10 mouse cellular contexts compared by ENCODE assay signal in the genomic region with DNA sequence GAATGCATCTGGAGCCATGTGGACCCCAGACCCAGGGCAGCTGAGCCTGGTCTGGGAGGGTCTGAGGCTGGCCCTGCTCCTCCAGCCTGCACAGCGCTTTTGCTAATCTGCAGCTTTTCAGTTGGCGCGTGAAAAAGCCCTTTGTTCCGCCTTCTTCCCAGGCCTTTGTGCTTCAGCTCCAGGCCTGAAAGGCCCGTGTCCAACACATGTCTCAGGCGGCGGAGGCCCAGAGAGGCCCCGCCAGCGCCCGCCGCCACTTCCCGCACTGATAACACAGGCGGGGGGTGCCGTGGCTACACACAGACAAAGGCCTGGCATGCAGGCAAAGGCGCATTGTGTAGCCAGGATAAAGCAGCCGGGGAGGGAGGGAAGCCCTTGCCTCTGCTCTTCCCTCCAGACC. TPM values are rescaled to one million over a fixed set of nuclear protein-coding genes. Genes with fewer than 3 reads are reported as not detected.
DNase-seq lines count a peak whose midpoint lies in the region; ATAC-seq and TF ChIP-seq lines count a peak whose summit lies in the region.
"Had no signal": no experiment of that assay in that cellular context is flagged by ENCODE, and none has a peak within 500 bp of the region (broad histone marks: within the 10 kb centered on the region; RNA-seq: fewer than 3 reads in every experiment).

No protein-coding gene starts in this region.

- no peaks in the 10 kb centered on the region for H3K9me3 ChIP-seq in embryonic facial prominence, embryonic 13.5 days
- no peaks in the 10 kb centered on the region for H3K9me3 ChIP-seq in limb, embryonic 11.5 days (ENCODE audit: control insufficient read depth, low read length)
- no peaks in the 10 kb centered on the region for H3K9me3 ChIP-seq in stomach, embryonic 16.5 days (replicated peaks; ENCODE audit: control insufficient read depth, low read length)
- H3K9me3 ChIP-seq: limb, embryonic 15.5 days had no signal

- no peak overlapping the region for H3K4me3 ChIP-seq in thymus, adult 2 months (ENCODE audit: control insufficient read depth, insufficient read depth, low read length)
- no peak overlapping the region for H3K4me3 ChIP-seq in embryonic facial prominence, embryonic 13.5 days
- H3K4me3 ChIP-seq in limb, embryonic 11.5 days (ENCODE audit: low read depth, low read length), result no peak overlapping the region
- H3K4me3 ChIP-seq in stomach, embryonic 16.5 days (replicated peaks; ENCODE audit: low read length), result no peak overlapping the region
- H3K4me3 ChIP-seq: limb, embryonic 15.5 days had no signal

- WGBS in thymus, adult 2 months, result 43% methylated on average over 16 of the region's 16 CpGs
- 14% methylated on average over 16 of the region's 16 CpGs for WGBS in embryonic facial prominence, embryonic 13.5 days
- 20% methylated on average over 16 of the region's 16 CpGs for WGBS in limb, embryonic 11.5 days
- WGBS in stomach, embryonic 16.5 days, result 15% methylated on average over 16 of the region's 16 CpGs

- no peak for ATAC-seq in embryonic facial prominence, embryonic 13.5 days (ENCODE audit: insufficient number of reproducible peaks, insufficient read depth, low FRiP score, low TSS enrichment, low read depth)
- no peak for ATAC-seq in limb, embryonic 11.5 days (ENCODE audit: insufficient number of reproducible peaks, low FRiP score, low TSS enrichment, low read depth)
- ATAC-seq in stomach, embryonic 16.5 days (ENCODE audit: insufficient read depth, low FRiP score), result peak; percentile 44; the same call in 1 of the 2 replicates

- no peaks in the 10 kb centered on the region for H3K36me3 ChIP-seq in thymus, adult 2 months (ENCODE audit: control insufficient read depth, insufficient read depth, low read length)
- no peaks in the 10 kb centered on the region for H3K36me3 ChIP-seq in embryonic facial prominence, embryonic 13.5 days
- no peaks in the 10 kb centered on the region for H3K36me3 ChIP-seq in limb, embryonic 11.5 days (ENCODE audit: control insufficient read depth, insufficient read depth, low read length)
- no peaks in the 10 kb centered on the region for H3K36me3 ChIP-seq in stomach, embryonic 16.5 days (ENCODE audit: control insufficient read depth, insufficient read depth, low read length)
- H3K36me3 ChIP-seq: limb, embryonic 15.5 days had no signal

- H3K4me2 ChIP-seq in embryonic facial prominence, embryonic 13.5 days, result no peak overlapping the region
- no peak overlapping the region for H3K4me2 ChIP-seq in limb, embryonic 11.5 days (ENCODE audit: low read depth, severe bottlenecking)
- H3K4me2 ChIP-seq in stomach, embryonic 16.5 days (ENCODE audit: low read depth, low read length), result no peak overlapping the region
- H3K4me2 ChIP-seq: limb, embryonic 15.5 days had no signal

- TF ChIP-seq POLR2A in thymus, adult 2 months (IDR thresholded peaks at IDR 0.05; ENCODE audit: control insufficient read depth, extremely low read depth, insufficient read depth, low read length, poor library complexity), result no peak

- TF ChIP-seq CTCF in thymus, adult 2 months (IDR thresholded peaks at IDR 0.05; ENCODE audit: borderline replicate concordance, control insufficient read depth, extremely low read depth, insufficient read depth, low read length, poor library complexity), result no peak

- no peak for DNase-seq in thymus, adult 2 months
- no peak for DNase-seq in thymus, postnatal 36 days
- peak; percentile 55 for DNase-seq in limb, embryonic 11.5 days (ENCODE audit: low spot score)
- DNase-seq in heart, postnatal 4 days, result no peak
- DNase-seq in adipocyte (ENCODE audit: low spot score), result no peak
- DNase-seq: heart, postnatal 36 days had no signal

- no peak overlapping the region for H3K9ac ChIP-seq in embryonic facial prominence, embryonic 13.5 days
- H3K9ac ChIP-seq in limb, embryonic 11.5 days (ENCODE audit: low read length), result no peak overlapping the region
- H3K9ac ChIP-seq in stomach, embryonic 16.5 days (ENCODE audit: low read length), result no peak overlapping the region
- H3K9ac ChIP-seq: limb, embryonic 15.5 days had no signal

- H3K27me3 ChIP-seq in thymus, adult 2 months (ENCODE audit: control insufficient read depth, insufficient read depth, low read length), result no peaks in the 10 kb centered on the region
- H3K27me3 ChIP-seq in embryonic facial prominence, embryonic 13.5 days, result peaks cover 51% of the 10 kb centered on the region
- peaks cover 3% of the 10 kb centered on the region; the same call in 1 of the 2 replicates for H3K27me3 ChIP-seq in limb, embryonic 11.5 days (ENCODE audit: control insufficient read depth, insufficient read depth, low read length)
- H3K27me3 ChIP-seq in stomach, embryonic 16.5 days (ENCODE audit: control insufficient read depth, insufficient read depth, low read length), result 0 out of 2 replicates have a peak, but pooled peaks cover 2% of the 10 kb centered on the region

- peak overlapping the region; percentile 9; the same call in 1 of the 2 replicates for H3K27ac ChIP-seq in thymus, adult 2 months (ENCODE audit: control insufficient read depth, insufficient read depth, low read length)
- H3K27ac ChIP-seq in embryonic facial prominence, embryonic 13.5 days, result 0 out of 2 replicates have a peak overlapping the region, but pooled peaks have one; percentile 16
- H3K27ac ChIP-seq in limb, embryonic 11.5 days (replicated peaks; ENCODE audit: low read depth, low read length), result no peak overlapping the region
- H3K27ac ChIP-seq in stomach, embryonic 16.5 days (ENCODE audit: low read length), result peak overlapping the region; percentile 57
- H3K27ac ChIP-seq: limb, embryonic 15.5 days had no signal

- H3K4me1 ChIP-seq in thymus, adult 2 months (replicated peaks; ENCODE audit: control insufficient read depth, insufficient read depth, low read length), result peaks cover 23% of the 10 kb centered on the region
- H3K4me1 ChIP-seq in embryonic facial prominence, embryonic 13.5 days, result peaks cover 32% of the 10 kb centered on the region
- H3K4me1 ChIP-seq in limb, embryonic 11.5 days (ENCODE audit: control insufficient read depth, insufficient read depth, low read length), result peaks cover 25% of the 10 kb centered on the region
- peaks cover 12% of the 10 kb centered on the region for H3K4me1 ChIP-seq in stomach, embryonic 16.5 days (ENCODE audit: control insufficient read depth, insufficient read depth, low read length)

RNA-seq across cellular contexts. Expression of a gene that starts 45.5 kb away (rescaled TPM):
- polyA plus RNA-seq in thymus, adult 2 months (2012; rRNA removed), result not detected in 2 replicates
- polyA plus RNA-seq in embryonic facial prominence, embryonic 13.5 days (2015; fragmentation: Nextera tagmentation; extraction: Ambion mirVana), result not detected in 2 replicates
- not detected in 2 replicates for polyA plus RNA-seq in limb, embryonic 11.5 days (2014; fragmentation: Nextera tagmentation; extraction: Ambion mirVana)
- not detected in 2 replicates for polyA plus RNA-seq in stomach, embryonic 16.5 days (2015; fragmentation: Nextera tagmentation; extraction: Ambion mirVana)
- total RNA-seq in heart, postnatal 4 days (2021), result not detected
- total RNA-seq: heart, postnatal 36 days; neutrophil, adult 5-6 weeks had no signal
- polyA plus RNA-seq: limb, embryonic 15.5 days had no signal
